Mouse (Mus musculus) heart, embryonic 14.5 days (tissue): ENCODE data around the gene Lrch2. TPM values are rescaled to one million over a fixed set of nuclear protein-coding genes. Genes with fewer than 3 reads are reported as not detected.
"Not testable (repeated sequence)": the region's sequence is repeated elsewhere in the genome, so short reads cannot be mapped to it uniquely, and the experiment has no call there.

Source experiments
- ATAC-seq: fragments of 200-750 bp; cut with Nextera tagmentation; 2 replicates; pipeline ENCODE4 v1.8.0; 2017; ENCODE audit warnings: low read depth, moderate TSS enrichment; ENCODE audit not compliant: insufficient number of reproducible peaks, insufficient read depth, low FRiP score
- H3K27ac ChIP-seq, 2 experiments: fragments of 200-500 bp in 1 of 2; fragments of 300-500 bp in 1 of 2; sonication (generic) in 1 of 2; replicated peaks in 1 of 2; 2 replicates each; pipeline ENCODE4 v1.5.1; 2012 to 2014; ENCODE audit warnings: low read depth in 2 of 2, low read length in 2 of 2, control low read depth in 1 of 2, mild to moderate bottlenecking in 1 of 2, mixed read lengths in 1 of 2; ENCODE audit not compliant: control insufficient read depth in 1 of 2, insufficient read depth in 1 of 2
- H3K27me3 ChIP-seq: fragments of 300-500 bp; sonication (generic); 2 replicates; pipeline ENCODE4 v1.6.1; 2014; ENCODE audit warnings: mild to moderate bottlenecking, low read length, control low read depth; ENCODE audit not compliant: control insufficient read depth, insufficient read depth
- H3K36me3 ChIP-seq: fragments of 300-500 bp; sonication (generic); 2 replicates; pipeline ENCODE4 v1.6.1; 2014; ENCODE audit warnings: mild to moderate bottlenecking, control low read depth, low read length, mixed read lengths; ENCODE audit not compliant: control insufficient read depth, insufficient read depth
- H3K4me1 ChIP-seq, 2 experiments: fragments of 200-500 bp in 1 of 2; fragments of 300-500 bp in 1 of 2; sonication (generic) in 1 of 2; 2 replicates each; pipeline ENCODE4 v1.6.1; 2012 to 2014; ENCODE audit warnings: low read length in 2 of 2, control low read depth in 1 of 2, mixed read lengths in 1 of 2; ENCODE audit not compliant: control insufficient read depth in 2 of 2, insufficient read depth in 2 of 2
- H3K4me2 ChIP-seq: fragments of 300-500 bp; sonication (generic); 2 replicates; pipeline ENCODE4 v1.6.1; 2014; ENCODE audit warnings: mild to moderate bottlenecking, low read length
- H3K4me3 ChIP-seq, 2 experiments: fragments of 200-500 bp in 1 of 2; fragments of 300-500 bp in 1 of 2; sonication (generic) in 1 of 2; 2 replicates each; pipeline ENCODE4 v1.5.1; 2012 to 2014; ENCODE audit warnings: low read length in 2 of 2, mild to moderate bottlenecking in 2 of 2, control low read depth in 1 of 2, low read depth in 1 of 2, moderate library complexity in 1 of 2; ENCODE audit not compliant: control insufficient read depth in 1 of 2, insufficient read depth in 1 of 2
- H3K9ac ChIP-seq: fragments of 300-500 bp; sonication (generic); 2 replicates; pipeline ENCODE4 v1.6.1; 2014; ENCODE audit warnings: mild to moderate bottlenecking, low read length
- H3K9me3 ChIP-seq: fragments of 300-500 bp; sonication (generic); 2 replicates; pipeline ENCODE4 v1.6.1; 2016; ENCODE audit warnings: low read length, control low read depth; ENCODE audit not compliant: control insufficient read depth
- WGBS: fragments of 180-500 bp; shearing (Covaris S2); extraction: QIAGEN DNeasy Blood & Tissue Kit; methylation state at CpG from one replicate; pipeline ENCODE4 v1.1.7; 2014; 5-methylcytosine and 5-hydroxymethylcytosine counted together
- polyA plus RNA-seq: library from polyadenylated mRNA; unstranded; fragments of >200 nt; fragmentation: Nextera tagmentation; extraction: Ambion mirVana; gene quantifications from 2 replicates; pipeline ENCODE4 v1.2.1, GENCODE M21; 2014

The Lrch2 gene
- polyA plus RNA-seq: 4.9 and 5.0 TPM in 2 replicates

DNA sequence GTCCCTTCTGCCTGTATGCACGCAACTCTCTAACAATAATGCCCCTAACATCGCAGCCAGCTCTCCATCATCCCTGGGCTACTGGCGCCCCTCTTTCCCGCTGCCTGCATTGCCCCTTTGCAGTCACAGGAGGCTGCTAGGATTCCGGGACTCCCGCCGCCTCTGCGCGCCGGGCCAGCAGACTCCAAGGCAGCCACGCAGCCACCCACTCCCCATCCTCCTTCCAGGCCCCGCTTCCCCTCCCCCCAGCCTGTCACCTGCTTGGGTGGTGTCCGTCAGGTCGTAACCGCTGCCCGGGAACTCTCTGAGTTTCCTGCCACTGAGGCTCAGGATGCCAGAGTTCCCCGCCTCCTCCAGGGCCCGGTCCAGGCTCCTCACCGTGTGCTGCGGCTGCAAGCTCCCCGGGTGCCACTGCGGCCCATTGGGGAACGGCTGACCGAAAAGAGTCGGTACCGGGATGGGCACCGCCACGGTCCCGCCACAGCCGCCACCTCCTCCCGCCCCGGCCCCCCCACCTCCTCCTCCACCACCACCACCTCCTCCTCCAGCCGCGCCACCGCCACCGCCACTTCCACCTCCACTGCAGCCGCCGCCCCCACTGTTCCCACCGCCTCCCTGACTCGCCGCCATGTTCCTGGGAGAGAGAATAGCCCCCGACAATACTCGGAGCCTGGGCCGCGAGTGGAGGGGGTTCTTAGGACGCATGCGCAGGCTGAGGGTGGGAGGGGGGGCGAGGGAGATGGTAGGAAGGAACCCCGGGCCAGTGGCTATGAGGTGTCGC, at the start of gene Lrch2:
Gene Lrch2 (minus strand): TSS at position 661 of the 781 bp plus-strand sequence.
- Histone ChIP-seq H3K27ac (peak within 1 kb of the TSS; percentile 64 to 65), H3K36me3 (no peaks in the 10 kb centered on the region), H3K9ac (peak within 1 kb of the TSS; percentile 68), H3K4me3 (peak within 1 kb of the TSS; percentile 55 to 85), H3K4me2 (peak within 1 kb of the TSS; percentile 61), H3K9me3 (no peaks in the 10 kb centered on the region), H3K4me1 (no peaks in the 10 kb centered on the region), H3K27me3 (no peaks in the 10 kb centered on the region)
- 14% methylated on average over 37 of the region's 50 CpGs for WGBS
- peak; percentile 75; the same call in 1 of the 2 replicates for ATAC-seq

DNA sequence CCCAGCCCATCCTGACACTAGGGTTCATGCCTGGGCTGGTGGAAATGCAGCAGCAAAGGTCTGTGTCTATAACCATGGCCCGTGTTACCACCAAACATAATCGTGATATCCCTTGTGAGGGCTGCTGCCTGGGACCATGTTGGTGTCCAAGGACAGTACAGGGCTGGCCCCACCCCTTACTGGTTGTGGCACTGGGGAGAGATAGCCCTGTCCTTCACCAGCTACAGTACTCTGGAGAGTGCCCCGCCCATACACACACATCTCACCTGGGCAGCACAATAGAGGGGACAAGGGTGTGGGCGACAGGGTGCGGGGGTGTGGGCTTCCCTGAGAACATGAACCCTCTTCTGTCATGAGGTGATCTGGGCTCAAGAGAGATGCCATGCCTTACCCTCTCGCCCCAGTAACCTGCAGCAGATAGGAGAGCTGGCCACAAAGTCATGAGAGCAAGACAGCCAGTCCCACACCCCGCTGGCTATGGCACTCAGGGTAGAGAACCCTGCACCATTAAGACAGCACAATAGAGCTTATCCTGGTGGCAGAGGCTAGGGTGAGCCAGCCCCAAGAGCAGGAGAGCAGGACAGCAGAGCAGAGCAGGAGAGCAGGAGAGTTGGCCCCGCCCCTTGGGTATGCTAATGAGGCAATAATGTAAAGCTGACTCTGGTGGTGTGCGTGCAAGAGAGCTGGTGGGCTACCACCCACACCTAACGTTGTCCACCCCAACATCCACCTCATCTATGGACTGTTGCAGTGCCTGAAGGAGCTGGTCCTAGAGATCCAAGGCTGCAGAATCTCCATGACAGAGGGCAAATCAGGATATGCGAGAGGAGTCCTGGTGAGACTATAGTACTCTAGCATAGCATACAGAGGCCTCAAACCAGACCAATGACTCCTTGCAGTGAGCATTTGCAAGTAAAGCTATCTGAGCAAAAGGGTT, 12.7 kb downstream of the Lrch2 start:
- WGBS: 58% methylated on average over 11 of the region's 11 CpGs
- no peaks in the 10 kb centered on the region for H3K4me1 ChIP-seq
- H3K4me2 ChIP-seq: no peak overlapping the region
- H3K27me3 ChIP-seq: no peaks in the 10 kb centered on the region
- H3K9me3 ChIP-seq: no peaks in the 10 kb centered on the region
- no peak overlapping the region for H3K9ac ChIP-seq
- ATAC-seq: no peak
- H3K27ac ChIP-seq: no peak overlapping the region
- H3K36me3 ChIP-seq: no peaks in the 10 kb centered on the region
- H3K4me3 ChIP-seq: no peak overlapping the region

DNA sequence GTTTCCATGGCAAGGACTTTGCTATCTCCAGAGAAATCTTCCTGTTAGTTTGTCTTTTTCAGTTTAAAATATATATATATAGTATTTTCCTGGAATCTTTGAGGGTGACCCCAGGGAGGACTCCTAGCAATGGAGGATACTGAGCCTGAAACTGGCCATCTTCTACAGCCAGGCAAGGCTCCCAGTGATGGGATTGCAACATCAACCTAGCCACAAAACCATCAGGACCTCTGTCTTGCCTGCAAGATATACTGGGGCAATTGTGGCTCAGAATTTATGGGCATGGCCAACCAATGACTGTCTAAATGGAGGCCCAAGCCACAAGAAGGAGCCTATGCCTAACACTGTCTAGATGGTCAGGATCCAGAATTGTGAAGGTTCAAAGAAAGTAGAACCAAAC, 15.5 kb downstream of the Lrch2 start:
- no peak for ATAC-seq
- H3K4me2 ChIP-seq: no peak overlapping the region

DNA sequence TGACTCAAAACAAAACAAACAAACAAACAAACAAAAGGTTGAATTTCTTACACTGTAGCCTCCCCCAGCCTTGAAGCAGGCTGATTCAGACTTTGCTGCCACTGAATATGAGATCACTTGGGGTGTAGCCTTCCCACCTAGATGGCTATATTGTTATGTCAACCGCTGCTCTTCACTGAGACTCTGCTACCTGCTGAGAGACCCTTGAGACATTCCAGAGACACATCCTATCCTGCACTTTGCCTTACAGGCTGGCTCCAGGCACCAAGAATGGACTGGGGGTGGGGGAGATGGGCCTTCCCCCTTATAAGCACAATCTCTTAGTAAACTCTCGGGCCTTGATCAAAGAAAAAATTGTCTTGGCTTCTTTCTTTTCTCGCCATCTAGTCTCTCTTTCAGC, 16.8 kb downstream of the Lrch2 start:
- H3K36me3 ChIP-seq, H3K27ac ChIP-seq, H3K27me3 ChIP-seq, H3K4me1 ChIP-seq, H3K4me2 ChIP-seq, H3K9me3 ChIP-seq, H3K4me3 ChIP-seq, ATAC-seq, H3K9ac ChIP-seq: not testable (repeated sequence)
- WGBS: 69% methylated on average over 3 of the region's 3 CpGs

More for the DNA sequence above, 15.5 kb downstream of the Lrch2 start:
- H3K4me3 ChIP-seq: no peak overlapping the region
- H3K4me1 ChIP-seq: no peaks in the 10 kb centered on the region
- H3K27me3 ChIP-seq: no peaks in the 10 kb centered on the region
- H3K36me3 ChIP-seq: no peaks in the 10 kb centered on the region
- H3K9me3 ChIP-seq: no peaks in the 10 kb centered on the region
- no peak overlapping the region for H3K27ac ChIP-seq
- no peak overlapping the region for H3K9ac ChIP-seq

DNA sequence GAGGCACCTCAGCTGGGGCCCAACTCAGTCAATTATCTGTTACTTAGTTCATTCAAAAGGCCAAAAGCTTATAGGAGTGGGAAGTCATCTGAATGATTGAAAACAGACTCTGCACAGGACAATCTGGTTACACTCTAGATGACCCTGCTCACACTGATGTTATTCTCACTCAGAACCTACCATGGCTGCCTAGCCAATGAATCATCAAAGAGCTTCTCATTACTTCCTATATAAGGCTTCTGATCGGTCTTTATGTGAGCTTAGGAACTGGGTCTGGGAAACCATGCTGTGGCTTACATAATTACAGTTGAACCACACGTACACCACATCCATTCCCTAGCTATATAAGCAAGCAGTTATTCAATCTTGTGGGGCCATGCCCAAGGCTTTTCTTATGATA, 18.3 kb downstream of the Lrch2 start:
- Histone ChIP-seq H3K4me3 (no peak overlapping the region), H3K4me2 (no peak overlapping the region), H3K9ac (no peak overlapping the region), H3K4me1 (no peaks in the 10 kb centered on the region), H3K36me3 (no peaks in the 10 kb centered on the region), H3K9me3 (no peaks in the 10 kb centered on the region), H3K27me3 (no peaks in the 10 kb centered on the region), H3K27ac (no peak overlapping the region)
- WGBS: 51% methylated on average over 2 of the region's 2 CpGs
- ATAC-seq: no peak

DNA sequence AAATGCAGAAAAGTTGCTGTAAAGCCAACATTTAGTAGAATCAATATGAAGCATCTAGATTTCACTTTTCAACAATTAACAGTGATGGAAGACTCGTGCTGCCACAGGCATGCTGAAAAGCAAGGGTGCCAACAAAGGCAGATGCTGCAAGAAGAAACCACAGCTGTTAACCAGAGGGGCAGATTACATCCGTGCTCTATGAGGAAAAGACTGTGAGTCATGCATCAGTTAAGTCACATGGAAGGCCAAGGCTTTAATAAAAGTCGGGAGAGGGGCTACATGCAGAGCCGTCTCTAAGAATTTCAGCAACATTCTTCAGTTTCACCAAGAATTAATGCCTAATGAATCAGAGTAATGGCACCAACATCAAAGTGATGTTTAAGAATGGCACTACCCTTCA, 22.2 kb downstream of the Lrch2 start:
- 63% methylated on average over 4 of the region's 4 CpGs for WGBS
- Histone ChIP-seq H3K27me3 (no peaks in the 10 kb centered on the region), H3K9me3 (no peaks in the 10 kb centered on the region), H3K4me2 (no peak overlapping the region), H3K4me3 (no peak overlapping the region), H3K9ac (no peak overlapping the region), H3K36me3 (no peaks in the 10 kb centered on the region), H3K4me1 (no peaks in the 10 kb centered on the region), H3K27ac (no peak overlapping the region)
- no peak for ATAC-seq

DNA sequence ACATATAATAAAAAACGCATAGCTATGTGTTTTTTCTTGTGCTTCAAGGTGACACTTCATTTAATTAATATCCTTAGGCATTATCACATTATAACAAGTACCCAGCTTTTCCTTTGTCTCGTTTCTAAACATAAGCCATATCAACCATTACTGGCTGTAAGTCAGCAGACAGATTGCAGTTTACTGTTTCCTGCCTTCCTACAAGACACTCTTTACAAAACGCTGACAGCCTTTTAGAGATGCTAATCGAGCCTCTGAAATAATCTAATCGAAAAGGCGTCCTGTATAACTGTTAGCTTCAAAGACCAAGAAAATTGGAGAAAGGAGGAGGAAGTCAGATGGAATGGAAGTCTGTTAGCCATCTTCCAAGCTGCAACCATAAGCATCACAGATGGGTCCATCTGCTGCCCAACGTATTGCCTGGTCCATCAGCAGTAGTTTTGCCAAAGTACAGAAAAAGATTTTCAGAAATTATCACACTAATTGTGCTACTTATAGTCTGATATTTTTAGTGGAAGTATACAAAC, 26.2 kb downstream of the Lrch2 start:
- Histone ChIP-seq H3K4me3 (no peak overlapping the region), H3K4me2 (no peak overlapping the region), H3K9ac (no peak overlapping the region), H3K27me3 (no peaks in the 10 kb centered on the region), H3K4me1 (no peaks in the 10 kb centered on the region), H3K9me3 (no peaks in the 10 kb centered on the region), H3K36me3 (no peaks in the 10 kb centered on the region), H3K27ac (no peak overlapping the region)
- no peak for ATAC-seq
- WGBS: 56% methylated on average over 7 of the region's 7 CpGs
